Mouse (Mus musculus): ENCODE data around the gene Copg2. TPM values are rescaled to one million over a fixed set of nuclear protein-coding genes. Genes with fewer than 3 reads are reported as not detected.
A peak's percentile ranks its signal among the peaks of the same experiment; 100 is the strongest.

The Copg2 gene
- total RNA-seq, 2 experiments from 2014 or later: 15.6 to 19.9 TPM

DNA sequence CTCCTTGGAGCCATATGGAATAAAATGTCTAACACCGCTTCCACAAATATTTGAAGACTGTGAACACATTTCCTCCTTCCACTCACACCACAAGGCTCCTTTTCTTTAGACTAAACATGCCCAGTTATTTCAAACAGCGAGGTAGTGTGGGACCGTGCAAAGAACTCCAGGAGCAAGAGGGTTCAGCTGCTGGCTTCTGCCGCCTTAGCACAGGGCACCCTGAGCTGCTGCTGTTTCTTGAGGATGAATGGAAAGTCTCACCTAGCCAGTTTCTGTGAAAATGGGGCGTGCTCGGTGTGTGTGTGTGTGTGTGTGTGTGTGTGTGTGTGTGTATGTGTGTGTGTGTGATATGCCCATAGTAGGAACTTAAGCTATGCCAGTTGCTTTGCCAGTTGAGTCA is 162.1 kb downstream of the Copg2 start:
- DNase-seq: no peak

DNA sequence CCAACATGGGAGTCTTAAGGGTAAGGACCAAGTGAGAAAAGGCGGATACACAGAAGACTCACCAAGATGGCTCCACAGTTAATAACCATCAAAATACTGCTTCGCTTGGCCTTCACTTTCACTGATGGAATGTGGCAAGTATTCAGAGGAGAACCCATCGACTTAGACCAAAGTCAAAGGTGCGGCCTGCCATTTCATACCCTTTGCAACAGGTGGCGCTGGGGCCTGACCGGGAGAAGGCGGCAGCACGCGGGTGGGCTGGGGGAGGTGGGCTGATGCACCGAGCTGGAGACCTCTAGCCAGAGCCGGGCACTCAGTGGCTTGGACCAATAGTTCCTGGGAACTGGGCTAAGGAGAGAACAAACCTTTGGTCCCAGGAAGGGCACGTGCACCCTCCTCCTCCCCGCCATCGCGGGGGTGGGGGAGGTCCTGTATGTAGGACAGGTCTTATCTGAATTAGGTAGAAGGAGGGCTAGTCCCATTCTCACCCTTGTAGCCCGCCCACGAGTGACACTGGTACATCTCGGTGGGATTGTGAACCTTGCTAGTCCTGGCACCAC is 163.9 kb downstream of the Copg2 start:
- no peak for DNase-seq

DNA sequence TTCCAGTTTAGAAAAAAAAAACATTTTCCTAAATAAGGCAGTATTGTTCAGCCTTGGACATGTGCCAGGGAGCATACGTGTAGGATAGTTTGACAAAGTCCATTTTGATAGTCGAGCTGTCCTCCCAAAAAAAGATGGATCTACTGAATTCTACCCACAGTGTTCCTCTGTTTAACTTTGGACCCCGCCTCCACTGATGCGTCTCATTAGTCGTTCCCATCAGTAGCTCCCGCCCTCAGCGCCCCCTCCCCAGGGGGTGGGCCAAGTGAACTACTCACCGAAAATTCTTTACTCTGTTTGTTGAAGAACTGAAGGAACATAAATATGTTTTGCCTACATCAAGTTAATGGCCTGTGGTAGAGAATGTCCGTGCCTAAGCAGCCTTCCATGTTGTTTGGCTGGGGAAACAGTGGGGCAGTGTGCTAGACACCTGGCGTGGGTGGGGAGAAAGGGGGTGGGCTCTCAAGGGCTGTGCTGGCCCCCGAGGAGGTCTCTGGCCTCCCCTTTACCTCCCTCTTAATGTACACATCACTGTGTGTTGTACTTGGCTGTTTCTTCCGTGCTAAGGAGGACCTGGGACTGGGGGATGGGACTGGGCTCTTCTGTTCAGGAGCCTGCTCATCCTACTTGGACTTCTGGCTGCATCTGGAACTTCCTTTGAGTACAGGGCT is 166.2 kb downstream of the Copg2 start:
- no peak for DNase-seq

DNA sequence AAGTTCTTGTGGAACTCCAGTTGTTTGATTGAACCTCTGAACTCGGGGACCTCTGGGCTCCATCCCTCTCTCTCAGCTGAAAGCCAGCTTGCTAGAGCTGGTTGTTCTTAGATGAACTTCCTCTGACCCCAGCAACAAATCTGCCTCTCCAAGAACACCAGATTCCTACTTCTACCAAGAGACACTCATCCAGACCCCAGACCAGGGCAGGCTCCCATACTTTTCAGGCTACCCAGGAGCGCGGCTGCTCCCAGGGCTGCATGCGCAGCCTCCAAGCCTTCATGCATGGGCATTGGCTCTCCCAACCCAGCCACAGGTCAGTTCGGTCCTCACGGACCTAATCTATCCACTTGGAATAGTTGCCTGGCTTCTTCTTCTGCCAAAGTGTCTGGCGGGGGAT is 173.3 kb downstream of the Copg2 start, which contains the start of gene Mest:
TSS of gene Mest (plus strand) at position 217 of the 400 bp plus-strand sequence.
- DNase-seq: no peak

DNA sequence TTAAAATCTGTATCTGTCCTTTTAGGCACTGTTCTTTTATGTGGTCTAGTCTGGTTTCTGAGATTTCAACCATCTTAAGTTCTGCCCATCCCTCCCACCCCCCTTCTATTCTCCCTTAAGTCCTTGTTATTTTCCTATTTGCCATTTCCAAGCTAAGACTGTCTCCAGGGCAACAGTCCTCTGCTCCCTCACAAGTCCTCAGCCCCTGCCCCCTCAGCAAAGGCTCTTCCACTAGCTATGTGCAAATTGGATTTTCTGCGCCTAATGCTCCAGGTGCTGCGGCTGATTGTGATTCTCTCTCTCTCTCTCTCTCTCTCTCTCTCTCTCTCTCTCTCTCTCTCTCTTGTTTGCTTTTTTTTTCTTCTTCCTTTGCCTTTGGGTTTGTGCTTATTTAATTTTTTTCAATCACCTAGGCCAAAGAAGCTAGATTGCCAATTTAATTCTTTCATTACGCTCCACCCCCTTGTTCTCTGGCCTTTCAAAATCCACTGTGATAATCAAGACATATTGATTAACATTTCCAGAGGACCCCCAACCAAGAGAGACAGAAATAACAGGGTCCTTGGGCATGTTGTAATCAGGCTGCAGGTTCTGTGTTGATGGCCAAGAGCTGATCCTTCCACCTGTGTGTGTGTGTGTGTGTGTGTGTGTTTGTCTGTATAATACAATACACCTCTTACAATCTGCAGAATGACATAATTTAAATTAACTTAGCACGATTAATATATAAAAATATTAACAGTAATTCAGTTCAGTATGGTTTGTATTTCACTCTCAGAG is 174.0 kb downstream of the Copg2 start:
- no peak for DNase-seq

DNA sequence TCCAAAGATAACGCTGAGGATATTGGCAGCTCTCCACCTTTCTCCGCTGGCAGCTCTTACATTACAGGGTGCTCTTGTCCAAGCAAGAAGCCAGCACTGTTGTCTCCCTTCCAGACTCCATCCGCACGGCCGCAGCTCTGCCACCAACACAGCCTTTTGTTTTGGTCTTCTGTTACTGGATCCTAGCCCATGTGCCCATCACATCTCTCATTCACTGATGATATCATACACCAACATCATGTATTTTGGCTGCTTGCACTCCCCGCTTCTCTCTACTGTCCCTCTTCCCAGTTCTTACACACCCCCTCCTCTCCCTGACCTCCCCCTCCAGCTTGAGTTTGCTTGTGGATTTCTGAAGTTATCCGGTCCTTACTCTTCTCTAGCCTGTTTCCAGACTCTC is 179.8 kb downstream of the Copg2 start:
- DNase-seq: no peak

DNA sequence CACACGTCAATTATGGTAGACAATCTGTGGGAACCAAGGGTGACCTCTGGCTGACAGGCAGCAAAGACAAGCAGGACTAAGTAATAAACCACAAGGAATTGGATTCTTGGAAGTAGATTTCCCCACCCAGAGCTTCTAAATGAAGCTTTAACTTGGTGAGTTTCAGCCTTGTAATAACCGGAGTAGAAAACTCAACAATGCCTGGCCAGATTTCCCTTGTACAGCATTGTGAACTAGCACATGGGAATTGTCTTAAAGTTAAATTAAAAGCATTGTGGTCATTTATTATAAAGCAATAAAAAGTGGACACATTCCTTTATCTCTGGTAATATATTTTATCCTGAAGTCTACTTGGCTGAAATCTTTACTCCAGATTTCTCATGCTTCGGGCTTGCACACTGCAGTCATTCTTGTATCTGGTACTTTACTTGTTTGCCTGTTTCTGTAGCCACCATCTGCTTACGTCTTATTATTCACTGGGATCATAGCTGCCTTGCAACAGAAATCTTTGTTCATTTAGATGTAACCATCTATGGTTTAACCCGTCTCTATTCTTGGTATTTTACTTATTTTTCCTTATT is 181.6 kb downstream of the Copg2 start:
- no peak for DNase-seq

DNA sequence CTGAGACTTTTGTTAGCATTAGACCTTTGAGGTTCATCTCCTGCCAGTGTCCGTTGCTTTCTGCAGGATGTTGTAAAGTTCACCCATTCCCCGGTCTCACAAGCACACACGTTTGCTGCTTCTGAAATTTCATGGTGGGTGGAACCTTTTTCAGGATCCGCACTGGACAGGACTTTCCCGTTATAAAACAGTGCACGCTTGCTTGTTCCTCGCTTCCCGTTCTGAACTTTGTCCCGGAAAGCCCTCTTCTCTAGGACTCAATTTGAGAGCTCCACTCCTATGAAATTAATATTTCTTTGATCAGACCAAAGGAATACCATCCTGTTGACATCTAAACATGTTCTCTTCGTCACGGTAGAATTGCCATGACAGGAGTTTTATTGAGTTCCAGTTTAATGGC is 182.7 kb downstream of the Copg2 start:
- DNase-seq: no peak

DNA sequence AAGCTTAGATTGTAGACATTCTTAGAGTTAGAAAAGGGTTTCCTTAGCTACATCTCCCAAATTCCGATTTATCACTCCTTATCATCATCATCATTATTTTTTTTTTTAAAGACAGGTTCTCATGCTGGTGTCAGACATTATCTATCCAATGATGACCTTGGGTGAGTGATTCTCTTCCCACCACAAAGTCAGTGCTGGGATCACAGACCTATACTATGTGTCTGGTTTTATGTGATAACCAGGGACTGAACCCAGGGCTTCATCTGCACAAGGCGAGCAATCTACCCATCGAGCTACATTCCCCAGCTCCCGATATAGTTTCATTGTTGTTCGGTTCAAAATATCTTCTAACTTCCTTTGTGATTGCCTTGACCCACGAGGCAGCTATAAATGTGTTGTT is 183.1 kb downstream of the Copg2 start:
- DNase-seq: no peak

DNA sequence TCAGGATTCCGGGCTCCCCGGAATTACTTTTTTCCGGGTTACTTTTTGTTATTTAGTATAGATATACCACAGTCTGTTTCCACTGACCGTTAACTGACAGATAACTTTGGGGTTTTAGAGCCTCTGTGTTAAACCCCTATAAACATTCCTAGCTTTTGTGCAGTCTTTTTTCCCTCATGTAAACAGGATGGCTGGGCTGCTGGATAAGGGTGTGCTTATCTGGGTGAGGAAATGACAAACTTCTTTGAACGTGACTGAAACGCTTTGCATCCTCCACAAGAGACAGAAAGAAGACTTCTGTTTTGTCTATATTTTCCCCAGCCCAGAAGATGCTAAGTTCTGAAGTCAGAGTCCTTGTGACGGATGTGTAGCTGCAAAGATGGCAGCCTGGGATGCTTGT is 184.1 kb downstream of the Copg2 start:
- no peak for DNase-seq

DNA sequence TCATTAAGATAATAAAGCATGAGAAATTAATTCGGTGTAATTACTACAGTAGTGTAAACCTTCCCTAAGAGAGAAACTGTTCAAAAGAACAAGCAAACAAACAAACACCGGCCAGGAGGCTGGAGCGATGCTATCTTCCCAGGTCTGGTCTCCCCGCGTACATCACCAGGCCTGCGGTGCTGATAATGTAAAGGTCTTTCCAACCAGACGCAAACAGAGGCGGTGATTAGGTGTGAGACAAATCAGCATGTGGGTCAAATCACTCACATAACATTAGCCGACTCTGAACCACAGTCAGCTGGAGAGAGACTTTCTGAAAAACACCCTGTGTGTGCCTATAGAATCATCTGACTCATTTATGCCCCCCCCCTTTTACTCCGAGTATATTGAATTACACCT is 185.2 kb downstream of the Copg2 start:
- DNase-seq: no peak

DNA sequence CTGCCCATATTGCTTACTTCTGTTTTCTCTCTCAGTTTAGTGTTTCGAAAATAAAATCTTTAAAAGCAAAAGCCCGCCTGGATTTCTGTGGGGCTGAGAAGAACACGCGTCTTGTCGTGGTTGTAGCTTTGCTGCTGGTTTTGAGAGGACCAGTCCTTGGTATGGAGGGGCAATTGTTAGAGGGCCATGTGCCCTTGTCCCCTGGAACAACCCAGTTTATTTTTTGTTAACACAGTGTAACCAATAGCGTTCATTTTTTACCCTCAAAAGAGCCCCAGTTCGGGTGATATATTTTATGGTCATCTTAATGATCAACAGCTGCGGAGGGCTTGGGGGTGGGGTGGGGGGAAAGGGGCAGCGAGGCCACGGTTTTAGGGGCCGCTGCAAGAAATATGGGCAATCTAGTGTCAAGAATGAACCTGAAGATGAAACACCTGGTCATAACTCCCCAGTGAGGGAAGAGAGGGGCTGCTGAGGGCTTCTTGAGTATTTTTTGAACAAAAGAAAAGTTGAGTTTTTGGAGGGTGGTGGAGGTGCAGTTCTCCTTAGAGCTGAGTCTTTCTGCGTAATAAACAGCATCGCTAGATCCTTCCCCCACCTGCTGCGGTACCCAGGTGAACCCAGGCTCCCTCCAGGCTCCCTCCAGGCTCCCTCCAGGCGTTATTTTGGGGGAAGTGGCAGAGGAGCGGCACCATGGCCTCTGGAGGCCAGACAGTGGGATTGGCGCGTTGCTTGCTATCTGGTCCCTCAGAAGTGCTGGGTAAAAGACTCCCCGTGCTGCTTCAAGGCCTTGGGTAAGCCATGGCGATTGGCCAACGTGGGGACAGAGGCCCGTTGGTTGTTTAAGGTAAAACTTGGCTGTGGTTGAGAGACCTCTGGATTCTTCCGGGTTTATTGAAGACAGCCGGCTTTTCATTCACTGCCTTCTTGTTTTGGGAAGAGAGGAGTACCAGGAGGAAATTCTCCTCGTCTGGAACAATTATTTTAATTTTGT is 185.9 kb downstream of the Copg2 start:
- no peak for DNase-seq

DNA sequence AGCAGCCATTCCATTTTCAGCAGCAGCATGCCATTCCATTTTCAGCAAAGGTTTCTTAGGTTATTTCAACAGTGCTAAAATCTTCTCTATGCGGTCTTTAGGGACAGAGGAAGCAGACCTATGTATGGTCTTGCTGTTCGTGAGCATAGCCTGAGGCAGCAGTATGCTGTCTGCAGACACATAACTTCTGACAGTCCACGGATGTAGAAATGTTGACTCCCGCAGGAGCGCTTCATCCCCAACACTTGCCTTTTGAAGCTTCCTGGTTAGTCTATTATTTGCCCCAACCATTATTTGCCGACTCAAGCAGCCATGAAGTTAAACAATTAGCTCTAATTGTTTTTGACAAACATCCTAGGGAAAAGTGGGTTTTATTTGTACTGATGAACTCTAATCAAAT is 187.5 kb downstream of the Copg2 start:
- DNase-seq: no peak

DNA sequence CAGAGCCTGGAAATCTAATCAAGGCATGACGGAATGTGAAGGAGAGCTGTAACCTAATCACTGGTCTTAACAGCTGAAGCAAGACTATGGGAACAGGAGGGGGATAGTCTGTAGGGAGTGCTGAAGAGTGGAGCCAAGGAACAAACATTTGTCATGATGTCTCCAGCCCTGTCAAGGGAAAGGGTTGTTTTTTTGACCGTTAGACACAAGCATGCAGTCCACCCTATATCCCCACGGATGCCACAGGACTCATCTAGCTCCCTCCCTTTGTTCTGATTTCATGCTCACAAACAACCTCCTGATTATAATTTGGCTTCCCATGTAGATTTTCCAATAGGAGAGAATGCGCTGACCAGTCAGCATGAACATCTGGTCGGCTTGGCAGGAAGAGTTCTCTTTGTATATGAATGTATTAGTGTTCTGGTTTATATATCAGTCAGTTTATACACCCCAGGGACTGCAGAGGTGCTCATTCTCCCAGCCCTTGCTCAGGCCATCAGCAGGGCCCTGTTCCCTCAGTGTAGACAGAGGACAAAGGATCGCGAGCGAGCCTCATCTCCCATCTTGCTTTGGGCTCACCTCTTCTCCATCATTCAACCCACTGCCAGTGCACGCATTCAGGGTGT is 192.5 kb downstream of the Copg2 start:
- no peak for DNase-seq

DNA sequence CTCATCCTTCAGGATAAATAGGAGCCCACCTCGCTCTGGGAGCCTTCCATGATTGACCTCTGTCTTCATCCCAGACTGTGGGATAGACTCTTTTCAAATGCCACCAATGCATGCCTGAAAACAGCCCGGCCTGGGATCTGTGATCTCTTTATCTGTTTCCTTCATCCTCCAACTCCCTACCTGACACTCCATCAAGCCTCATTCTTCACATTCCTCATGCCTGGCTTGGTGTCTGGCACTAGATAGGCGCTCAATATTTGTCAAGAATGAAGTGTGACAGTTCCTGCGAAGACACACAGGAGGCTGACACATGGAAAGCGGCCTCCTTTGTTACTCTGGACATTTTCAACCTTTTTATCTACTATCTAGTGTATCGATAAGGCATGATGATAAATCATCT is 193.1 kb downstream of the Copg2 start:
- no peak for DNase-seq

DNA sequence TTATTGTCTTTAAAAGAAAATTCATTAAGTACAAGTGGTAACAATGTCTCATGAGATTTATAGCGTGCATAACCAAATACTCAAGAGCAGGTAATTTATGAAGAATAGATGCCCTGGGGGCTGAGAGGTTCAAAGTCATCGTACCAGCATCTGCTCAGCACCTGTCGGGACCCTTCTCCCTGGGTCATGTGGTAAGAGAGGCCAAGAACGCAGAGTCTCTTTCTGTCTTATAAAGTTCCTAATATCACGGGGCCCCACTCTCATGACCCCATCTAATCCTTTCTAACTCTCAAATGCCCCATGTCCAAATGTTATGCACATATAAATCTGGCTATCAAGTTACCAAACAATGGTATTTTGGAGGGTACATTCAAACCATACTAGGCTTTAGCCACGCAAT is 193.7 kb downstream of the Copg2 start:
- no peak for DNase-seq

DNA sequence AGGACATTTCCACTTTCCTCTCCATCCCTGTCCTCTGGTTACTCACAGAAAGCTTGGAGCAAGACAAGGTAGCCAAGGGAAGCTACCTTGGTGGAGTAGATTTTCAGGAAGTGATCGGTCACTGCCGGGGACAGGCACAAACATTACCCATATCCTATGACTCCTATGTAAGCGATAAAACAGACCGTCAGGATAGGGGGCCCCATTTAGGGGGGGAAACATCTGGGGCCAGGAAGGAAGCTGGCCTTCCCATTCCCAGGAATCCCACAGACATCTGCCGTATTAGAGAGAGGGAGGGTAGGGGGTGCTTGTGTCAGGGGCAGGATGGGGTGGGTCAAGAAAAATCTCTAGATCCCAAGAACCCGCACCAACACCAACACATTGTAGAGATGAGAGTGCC is 196.4 kb downstream of the Copg2 start:
- DNase-seq: peak; percentile 15

DNA sequence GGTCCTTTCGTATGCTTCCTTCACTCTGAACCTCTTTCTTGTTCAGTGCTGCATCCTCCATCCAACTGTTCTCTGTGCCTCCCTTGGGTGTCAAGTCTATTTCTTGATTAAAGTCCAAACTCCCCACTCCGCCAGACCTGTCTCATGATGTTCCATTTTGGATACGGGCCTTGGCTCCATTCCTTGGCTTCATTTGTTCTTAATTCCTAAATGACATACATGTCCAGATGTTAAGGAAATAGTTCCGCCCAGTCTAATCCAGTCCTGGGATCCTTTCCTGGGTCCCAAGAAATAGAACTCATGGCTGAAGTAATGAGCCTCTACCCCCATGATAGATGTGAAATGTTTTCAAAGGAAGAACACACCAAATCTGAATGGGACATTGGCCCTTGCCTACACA is 198.6 kb downstream of the Copg2 start:
- DNase-seq: peak; percentile 25
